Mouse (Mus musculus): Measurements from ENCODE around the gene Rac2. TPM values are rescaled to one million over a fixed set of nuclear protein-coding genes. Genes with fewer than 3 reads are reported as not detected.

Gene Rac2
- total and polyA plus RNA-seq, 3 experiments = 160 to 942 (median 453) TPM

DNA sequence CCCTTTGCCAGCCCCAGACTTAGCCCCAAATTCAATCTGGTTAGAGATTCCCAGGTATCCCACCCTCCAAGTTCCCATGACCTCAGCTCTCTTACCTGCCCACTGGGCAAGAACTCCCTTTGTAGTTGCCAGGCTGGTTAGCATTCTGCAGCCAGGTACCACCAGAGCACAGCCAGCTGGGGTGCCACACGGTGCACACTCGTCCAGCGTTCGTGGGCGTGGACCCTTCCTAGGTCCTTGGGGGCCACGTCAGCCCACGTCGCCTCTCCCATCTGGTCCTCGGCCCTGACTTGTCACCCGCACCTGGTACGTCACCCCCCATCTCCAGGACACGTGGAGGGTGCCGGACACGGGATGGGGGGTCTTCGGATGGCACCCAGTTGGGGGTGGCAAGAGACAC lies 28.5 kb downstream of the Rac2 start:
- DNase-seq (ENCODE audit: extremely low read depth) = no peak
- Histone ChIP-seq H3K79me2 (replicated peaks; ENCODE audit: control insufficient read depth, extremely low read depth, insufficient read depth, poor library complexity, severe bottlenecking) (no peaks in the 10 kb centered on the region), H3K4me3 (replicated peaks in 1 of 3; ENCODE audit: low read depth in 2 of 3, low read length in 2 of 3, poor library complexity in 1 of 3) (no peak overlapping the region), H3K9me3 (replicated peaks; ENCODE audit: low read length) (no peaks in the 10 kb centered on the region), H3K4me1 (ENCODE audit: control insufficient read depth in 1 of 2, insufficient read depth in 2 of 2) (peaks cover 22 to 39% of the 10 kb centered on the region in 2 experiments), H3K27me3 (replicated peaks) (peaks cover 11% of the 10 kb centered on the region), H3K27ac (ENCODE audit: insufficient read depth, low read depth) (no peak overlapping the region), H3K4me2 (ENCODE audit: insufficient read depth, low read depth, poor library complexity, severe bottlenecking) (no peak overlapping the region), H3K36me3 (replicated peaks in 1 of 2; ENCODE audit: control insufficient read depth in 1 of 2, insufficient read depth in 1 of 2, low read length in 1 of 2) (no peaks in the 10 kb centered on the region), H3K9ac (ENCODE audit: insufficient read depth, low read depth) (no peak overlapping the region)
- TF ChIP-seq BHLHE40 (IDR thresholded peaks at IDR 0.05; ENCODE audit: low read depth, low read length) (no peak), MXI1 (IDR thresholded peaks at IDR 0.05; ENCODE audit: low read depth, low read length) (no peak), IRF4 (IDR thresholded peaks at IDR 0.05; ENCODE audit: low read depth, low read length) (no peak), CHD2 (IDR thresholded peaks at IDR 0.05; ENCODE audit: low read length) (no peak), POLR2A (IDR thresholded peaks at IDR 0.05; ENCODE audit: low read depth, low read length) (no peak), MAX (IDR thresholded peaks at IDR 0.05; ENCODE audit: low read length) (no peak), MYC (IDR thresholded peaks at IDR 0.05; ENCODE audit: low read depth, low read length) (no peak), RAD21 (IDR thresholded peaks at IDR 0.05; ENCODE audit: low read depth, low read length) (no peak), NRF1 (IDR thresholded peaks at IDR 0.05; ENCODE audit: low read depth, low read length) (no peak), ELF1 (IDR thresholded peaks at IDR 0.05; ENCODE audit: low read depth, low read length) (no peak), POLR2AphosphoS2 (IDR thresholded peaks at IDR 0.05; ENCODE audit: low read depth, low read length) (no peak), JUND (conservative IDR thresholded peaks at IDR 0.05; ENCODE audit: low read depth, low read length) (no peak), NELFE (IDR thresholded peaks at IDR 0.05; ENCODE audit: low read depth, low read length) (no peak), HCFC1 (IDR thresholded peaks at IDR 0.05; ENCODE audit: low read depth, low read length) (no peak), SMC3 (IDR thresholded peaks at IDR 0.05; ENCODE audit: low read depth, low read length) (no peak), TBP (conservative IDR thresholded peaks at IDR 0.05; ENCODE audit: low read depth, low read length) (no peak), PAX5 (IDR thresholded peaks at IDR 0.05; ENCODE audit: low read length) (no peak), MAFK (IDR thresholded peaks at IDR 0.05; ENCODE audit: insufficient replicate concordance, low read length) (no peak), CTCF (conservative IDR thresholded peaks at IDR 0.05 in 1 of 2, IDR thresholded peaks at IDR 0.05 in 1 of 2; ENCODE audit: low read depth in 2 of 2, low read length in 2 of 2) (no peak)
- dilution Hi-C loops (cut with MboI; ENCODE audit: extremely low pct_ligation_motif_present, extremely low pct_unique_long_range_greater_than_20kb, low sequenced_read_pairs) = no loop called here
- in situ Hi-C loops (cut with MboI; ENCODE audit: low pct_ligation_motif_present, low pct_unique_long_range_greater_than_20kb, low sequenced_read_pairs) = loop anchor here (25.0 kb wide), 2 partner anchors 357 to 582 kb away; partner anchors contain the start of genes Eif3d and Foxred2

DNA sequence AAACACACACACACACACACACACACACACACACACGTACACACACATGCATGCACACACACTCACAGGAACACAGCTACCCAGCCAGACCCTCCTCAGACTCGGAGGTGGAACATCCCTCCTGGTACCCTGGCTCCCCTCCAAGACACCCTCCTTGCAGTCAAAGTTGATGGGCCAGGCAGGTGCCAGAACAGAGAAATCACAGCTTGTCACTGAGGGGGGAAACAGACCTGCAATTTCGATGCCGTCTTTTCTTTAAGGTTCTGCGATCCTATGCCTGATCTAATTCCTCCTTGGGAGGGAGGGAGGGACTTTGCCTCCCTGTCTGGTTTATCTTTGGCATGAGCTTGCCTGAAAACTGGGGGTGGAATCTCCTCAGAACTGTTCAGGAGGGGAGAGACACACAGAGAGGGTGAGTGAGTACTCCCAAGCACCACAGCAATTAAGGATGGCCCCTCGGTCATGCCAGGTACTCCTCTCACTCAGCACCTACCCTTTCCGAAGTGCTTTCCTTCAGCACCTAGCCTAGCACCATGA lies 29.7 kb downstream of the Rac2 start:
- peaks cover 11% of the 10 kb centered on the region for H3K27me3 ChIP-seq (replicated peaks)
- no peaks in the 10 kb centered on the region for H3K36me3 ChIP-seq (replicated peaks in 1 of 2; ENCODE audit: control insufficient read depth in 1 of 2, insufficient read depth in 1 of 2, low read length in 1 of 2)
- H3K4me3 ChIP-seq (replicated peaks in 1 of 3; ENCODE audit: low read depth in 2 of 3, low read length in 2 of 3, poor library complexity in 1 of 3) = no peak overlapping the region
- H3K4me2 ChIP-seq (ENCODE audit: insufficient read depth, low read depth, poor library complexity, severe bottlenecking) = no peak overlapping the region
- in situ Hi-C loops (cut with MboI; ENCODE audit: low pct_ligation_motif_present, low pct_unique_long_range_greater_than_20kb, low sequenced_read_pairs) (loop anchor here (25.0 kb wide), 2 partner anchors 356 to 581 kb away; partner anchors contain the start of genes Eif3d and Foxred2), dilution Hi-C loops (cut with MboI; ENCODE audit: extremely low pct_ligation_motif_present, extremely low pct_unique_long_range_greater_than_20kb, low sequenced_read_pairs) (no loop called here)
- TF ChIP-seq CTCF (conservative IDR thresholded peaks at IDR 0.05 in 1 of 2, IDR thresholded peaks at IDR 0.05 in 1 of 2; ENCODE audit: low read depth in 2 of 2, low read length in 2 of 2) (no peak), CHD2 (IDR thresholded peaks at IDR 0.05; ENCODE audit: low read length) (no peak), ELF1 (IDR thresholded peaks at IDR 0.05; ENCODE audit: low read depth, low read length) (no peak), ZMIZ1 (IDR thresholded peaks at IDR 0.05; ENCODE audit: low read depth, low read length) (no peak), BHLHE40 (IDR thresholded peaks at IDR 0.05; ENCODE audit: low read depth, low read length) (no peak), IRF4 (IDR thresholded peaks at IDR 0.05; ENCODE audit: low read depth, low read length) (no peak), USF2 (conservative IDR thresholded peaks at IDR 0.05; ENCODE audit: low read depth, low read length) (no peak), JUND (conservative IDR thresholded peaks at IDR 0.05; ENCODE audit: low read depth, low read length) (no peak), MEF2A (IDR thresholded peaks at IDR 0.05; ENCODE audit: borderline replicate concordance, low read depth, low read length) (no peak), USF1 (IDR thresholded peaks at IDR 0.05; ENCODE audit: low read depth, low read length) (no peak), MXI1 (IDR thresholded peaks at IDR 0.05; ENCODE audit: low read depth, low read length) (no peak), RCOR1 (conservative IDR thresholded peaks at IDR 0.05; ENCODE audit: low read depth, low read length) (no peak)
- H3K9ac ChIP-seq (ENCODE audit: insufficient read depth, low read depth) = no peak overlapping the region
- H3K4me1 ChIP-seq (ENCODE audit: control insufficient read depth in 1 of 2, insufficient read depth in 2 of 2) = peaks cover 25 to 40% of the 10 kb centered on the region in 2 experiments
- no peaks in the 10 kb centered on the region for H3K79me2 ChIP-seq (replicated peaks; ENCODE audit: control insufficient read depth, extremely low read depth, insufficient read depth, poor library complexity, severe bottlenecking)
- no peak overlapping the region for H3K27ac ChIP-seq (ENCODE audit: insufficient read depth, low read depth)
- no peak for DNase-seq (ENCODE audit: extremely low read depth)
- H3K9me3 ChIP-seq (replicated peaks; ENCODE audit: low read length) = no peaks in the 10 kb centered on the region

All from CH12.LX (cell line).